Mouse (Mus musculus): ENCODE results near the gene Hip1r.

- TF ChIP-seq CTCF (IDR thresholded peaks at IDR 0.05; ENCODE audit: low read depth, low read length) (no peak), GATA2 (IDR thresholded peaks at IDR 0.05; ENCODE audit: borderline replicate concordance, low read depth, low read length) (no peak), TAL1 (conservative IDR thresholded peaks at IDR 0.05; ENCODE audit: low read depth, low read length) (no peak)
These were observed 46.2 kb downstream of the Hip1r start for GRCm38 (mm10) chr5:124019348-124020216.
